8 mouse cellular contexts compared by ENCODE assay signal in genomic region chr3:142743973-142744898, GRCm38 (mm10). TPM values are rescaled to one million over a fixed set of nuclear protein-coding genes. Genes with fewer than 3 reads are reported as not detected.
DNase-seq lines count a peak whose midpoint lies in the region; ATAC-seq and TF ChIP-seq lines count a peak whose summit lies in the region.

No protein-coding gene starts in this region.

- peak; percentile 42 for DNase-seq in gastrocnemius, postnatal 10 days
- DNase-seq in gastrocnemius, adult 18-20 months (ENCODE audit: low spot score), result no peak
- peak; percentile 42 for DNase-seq in MN1 (ENCODE audit: low spot score)
- peak; percentile 86 for DNase-seq in liver, adult 2 months (ENCODE audit: extremely low read depth, low read depth, low spot score)
- peak; percentile 80 for DNase-seq in naive thymus-derived CD4-positive, alpha-beta T cell, adult 2 months (ENCODE audit: low read depth)
- no peak for DNase-seq in layer of hippocampus, adult 9-11 months

- no peak overlapping the region for H3K9ac ChIP-seq in hindbrain, embryonic 13.5 days
- peak overlapping the region; percentile 24; the same call in 1 of the 2 replicates for H3K9ac ChIP-seq in liver, adult 2 months (ENCODE audit: low read depth, low read length)

- no peak for TF ChIP-seq POLR2A in cortical plate, adult 2 months (IDR thresholded peaks at IDR 0.05; ENCODE audit: extremely low read depth, insufficient read depth, low read length)
- TF ChIP-seq POLR2A in liver, adult 2 months (IDR thresholded peaks at IDR 0.05; ENCODE audit: extremely low read depth, insufficient read depth, low read length), result no peak

- H3K27me3 ChIP-seq in hindbrain, embryonic 13.5 days, result no peaks in the 10 kb centered on the region
- no peaks in the 10 kb centered on the region for H3K27me3 ChIP-seq in liver, adult 2 months (ENCODE audit: control insufficient read depth, insufficient read depth, low read length)

- 62% methylated on average over 21 of the region's 21 CpGs for WGBS in hindbrain, embryonic 13.5 days
- WGBS in liver, adult 2 months, result 21% methylated on average over 21 of the region's 21 CpGs

- H3K4me3 ChIP-seq in cortical plate, adult 2 months (ENCODE audit: insufficient read depth, low read length), result no peak overlapping the region
- H3K4me3 ChIP-seq in hindbrain, embryonic 13.5 days, result no peak overlapping the region
- H3K4me3 ChIP-seq in liver, adult 2 months (ENCODE audit: insufficient read depth, low read depth, low read length), result no peak overlapping the region

- peak; percentile 28 for ATAC-seq in hindbrain, embryonic 13.5 days (ENCODE audit: low FRiP score)

- H3K9me3 ChIP-seq in hindbrain, embryonic 13.5 days, result no peaks in the 10 kb centered on the region

- H3K79me2 ChIP-seq in liver, adult 2 months (ENCODE audit: control insufficient read depth, insufficient read depth, low read length), result no peaks in the 10 kb centered on the region

- H3K27ac ChIP-seq in cortical plate, adult 2 months (ENCODE audit: insufficient read depth, low read length), result no peak overlapping the region
- no peak overlapping the region for H3K27ac ChIP-seq in hindbrain, embryonic 13.5 days
- H3K27ac ChIP-seq in liver, adult 2 months (replicated peaks; ENCODE audit: insufficient read depth, low read depth, low read length), result peak overlapping the region; percentile 79

- TF ChIP-seq CTCF in cortical plate, adult 2 months (IDR thresholded peaks at IDR 0.05; ENCODE audit: extremely low read depth, insufficient read depth, low read length), result peak; percentile 73
- TF ChIP-seq CTCF in liver, adult 2 months (IDR thresholded peaks at IDR 0.05; ENCODE audit: low read depth, low read length), result peak; percentile 77

- H3K4me2 ChIP-seq in hindbrain, embryonic 13.5 days, result no peak overlapping the region

- no peaks in the 10 kb centered on the region for H3K36me3 ChIP-seq in hindbrain, embryonic 13.5 days
- H3K36me3 ChIP-seq in liver, adult 2 months (ENCODE audit: control insufficient read depth, insufficient read depth, low read length), result peaks cover 16% of the 10 kb centered on the region

- H3K4me1 ChIP-seq in cortical plate, adult 2 months (ENCODE audit: control insufficient read depth, insufficient read depth, low read length), result 0 out of 2 replicates have a peak, but pooled peaks cover 2% of the 10 kb centered on the region
- no peaks in the 10 kb centered on the region for H3K4me1 ChIP-seq in hindbrain, embryonic 13.5 days (replicated peaks)
- peaks cover 35% of the 10 kb centered on the region for H3K4me1 ChIP-seq in liver, adult 2 months (ENCODE audit: control insufficient read depth, insufficient read depth, low read length)

RNA-seq across cellular contexts. Expression of gene Gtf2b, which starts 20.6 kb away (rescaled TPM):
- total RNA-seq in gastrocnemius, postnatal 10 days (2021), result 10 to 100 TPM; 18.2 to 18.8 TPM
- total RNA-seq in gastrocnemius, adult 18-20 months (2021), result 10 to 100 TPM; 15.5 to 16.4 TPM
- 41.2 and 41.4 TPM in 2 replicates for polyA plus RNA-seq in cortical plate, adult 2 months (2012; rRNA removed)
- polyA plus RNA-seq in hindbrain, embryonic 13.5 days (2015; fragmentation: Nextera tagmentation; extraction: Ambion mirVana), result 92.3 and 94.3 TPM in 2 replicates
- total RNA-seq in liver, adult 2 months (2014; rRNA removed), result 23.0 and 24.9 TPM in 2 replicates
- 10.7 and 14.7 TPM in 2 replicates for polyA plus RNA-seq in liver, adult 2 months (2012; rRNA removed)

RNA-seq across cellular contexts. Expression of gene Kyat3, which starts 43.4 kb away (rescaled TPM):
- total RNA-seq in gastrocnemius, postnatal 10 days (2021), result 1 to 10 TPM; 2.6 to 4.2 TPM
- total RNA-seq in gastrocnemius, adult 18-20 months (2021), result 10 to 100 TPM; 10.4 to 10.6 TPM
- 7.2 and 7.3 TPM in 2 replicates for polyA plus RNA-seq in cortical plate, adult 2 months (2012; rRNA removed)
- 5.1 and 5.3 TPM in 2 replicates for polyA plus RNA-seq in hindbrain, embryonic 13.5 days (2015; fragmentation: Nextera tagmentation; extraction: Ambion mirVana)
- 369 and 383 TPM in 2 replicates for total RNA-seq in liver, adult 2 months (2014; rRNA removed)
- polyA plus RNA-seq in liver, adult 2 months (2012; rRNA removed), result 56.4 and 58.9 TPM in 2 replicates

Comparison
In these comparisons a context has a peak if more than half of its experiments do, and no peak if none do; other contexts are left out.
1. DNase-seq: peak in gastrocnemius, postnatal 10 days (single experiment), MN1 (single experiment), liver, adult 2 months (single experiment) and naive thymus-derived CD4-positive, alpha-beta T cell, adult 2 months (single experiment); none in gastrocnemius, adult 18-20 months (single experiment) and layer of hippocampus, adult 9-11 months (single experiment).
2. RNA of gene Kyat3, which starts 43.4 kb away (total RNA-seq): 369 to 383 TPM in liver, adult 2 months; 10.4 to 10.6 TPM in gastrocnemius, adult 18-20 months and 2.6 to 4.2 TPM in gastrocnemius, postnatal 10 days; every median in the first group is over 10 times any median in the second.